Mouse (Mus musculus) forelimb bud, embryonic 11.5 days (tissue): ENCODE measurements at regions not wholly inside any gene's neighbourhood (a gene's known extent, or its start where the extent isn't known, plus 50 kb on each side); places are given as distances from the start of the nearest gene placed in this dataset.
"Not testable (repeated sequence)": the region's sequence is repeated elsewhere in the genome, so short reads cannot be mapped to it uniquely, and the experiment has no call there.

ENCODE experiments used
- DNase-seq: peaks from one replicate; pipeline ENCODE4 v3.0.0-alpha.2; 2012; ENCODE audit warnings: low read depth, low spot score

GRCm38 (mm10) chr12:43326714-43327334 lies 883.3 kb downstream of the Dnajb9 start:
- DNase-seq = no peak

GRCm38 (mm10) chr12:43310293-43310692 lies 899.8 kb downstream of the Dnajb9 start:
- DNase-seq = no peak

- no peak for DNase-seq
Measured at GRCm38 (mm10) chr12:43306502-43307051, 903.5 kb downstream of the Dnajb9 start.

GRCm38 (mm10) chr12:43300504-43300903 lies 909.6 kb downstream of the Dnajb9 start:
- DNase-seq = no peak

- DNase-seq = no peak
Measured at GRCm38 (mm10) chr12:43280442-43280841, 929.7 kb downstream of the Dnajb9 start.

GRCm38 (mm10) chr12:43265016-43265415 lies 945.1 kb downstream of the Dnajb9 start:
- DNase-seq = no peak

GRCm38 (mm10) chr12:43263845-43264244 lies 946.3 kb downstream of the Dnajb9 start:
- no peak for DNase-seq

- DNase-seq = no peak
Measured at GRCm38 (mm10) chr12:43225950-43226349, 984.2 kb downstream of the Dnajb9 start.

GRCm38 (mm10) chr12:43223768-43224435 lies 986.2 kb downstream of the Dnajb9 start:
- no peak for DNase-seq

GRCm38 (mm10) chr12:43212341-43212740 lies 997.8 kb downstream of the Dnajb9 start:
- not testable (repeated sequence) for DNase-seq

- peak; percentile 41 for DNase-seq
Measured at GRCm38 (mm10) chr12:43204589-43204988, 1005.5 kb downstream of the Dnajb9 start.
